Mouse (Mus musculus) cerebellum, postnatal 14 days (tissue): ENCODE results near the gene Slc25a39.

Experiments used
- DNase-seq, 2 experiments: peaks; one replicate each; pipeline ENCODE4 v3.0.0; 2021; ENCODE audit warnings: mixed read lengths in 2 of 2

Gene Slc25a39

DNA sequence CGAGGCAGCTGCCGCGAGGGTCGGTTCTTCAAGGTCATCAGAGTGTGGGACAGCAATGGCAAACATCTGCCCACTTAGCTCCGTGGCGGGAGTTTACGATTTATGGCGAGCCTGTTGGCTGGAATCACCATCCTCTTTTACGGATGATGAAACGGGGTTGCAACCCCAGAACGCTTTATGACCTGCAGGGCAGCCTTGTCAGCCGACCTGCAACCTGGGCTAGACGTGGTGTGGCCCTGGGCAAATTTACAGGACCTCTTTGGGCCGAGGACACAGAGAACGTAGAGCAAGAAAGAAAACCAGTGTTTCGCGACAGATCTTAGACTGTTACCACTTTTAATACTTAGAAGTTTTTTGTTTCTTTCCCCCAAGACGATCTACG, at the start of gene Slc25a39:
Slc25a39 (minus strand) TSS at position 113 of the 382 bp plus-strand sequence.
- DNase-seq, result no peak

GRCm38 (mm10) chr11:102455740-102456396, 48.1 kb upstream of the Slc25a39 start:
- peak; percentile 75 to 76 for DNase-seq

GRCm38 (mm10) chr11:102453131-102453530, 45.4 kb upstream of the Slc25a39 start:
- no peak for DNase-seq

GRCm38 (mm10) chr11:102449043-102450008, 41.6 kb upstream of the Slc25a39 start:
- peak; percentile 50 to 66 for DNase-seq

GRCm38 (mm10) chr11:102448327-102448726, 40.6 kb upstream of the Slc25a39 start:
- DNase-seq, result peak; percentile 42 to 47

GRCm38 (mm10) chr11:102447497-102447896, 39.8 kb upstream of the Slc25a39 start, which contains the start of gene Fam171a2:
Gene Fam171a2 (minus strand): TSS chr11:102447682.
- DNase-seq, result peak; percentile 93 to 95

DNA sequence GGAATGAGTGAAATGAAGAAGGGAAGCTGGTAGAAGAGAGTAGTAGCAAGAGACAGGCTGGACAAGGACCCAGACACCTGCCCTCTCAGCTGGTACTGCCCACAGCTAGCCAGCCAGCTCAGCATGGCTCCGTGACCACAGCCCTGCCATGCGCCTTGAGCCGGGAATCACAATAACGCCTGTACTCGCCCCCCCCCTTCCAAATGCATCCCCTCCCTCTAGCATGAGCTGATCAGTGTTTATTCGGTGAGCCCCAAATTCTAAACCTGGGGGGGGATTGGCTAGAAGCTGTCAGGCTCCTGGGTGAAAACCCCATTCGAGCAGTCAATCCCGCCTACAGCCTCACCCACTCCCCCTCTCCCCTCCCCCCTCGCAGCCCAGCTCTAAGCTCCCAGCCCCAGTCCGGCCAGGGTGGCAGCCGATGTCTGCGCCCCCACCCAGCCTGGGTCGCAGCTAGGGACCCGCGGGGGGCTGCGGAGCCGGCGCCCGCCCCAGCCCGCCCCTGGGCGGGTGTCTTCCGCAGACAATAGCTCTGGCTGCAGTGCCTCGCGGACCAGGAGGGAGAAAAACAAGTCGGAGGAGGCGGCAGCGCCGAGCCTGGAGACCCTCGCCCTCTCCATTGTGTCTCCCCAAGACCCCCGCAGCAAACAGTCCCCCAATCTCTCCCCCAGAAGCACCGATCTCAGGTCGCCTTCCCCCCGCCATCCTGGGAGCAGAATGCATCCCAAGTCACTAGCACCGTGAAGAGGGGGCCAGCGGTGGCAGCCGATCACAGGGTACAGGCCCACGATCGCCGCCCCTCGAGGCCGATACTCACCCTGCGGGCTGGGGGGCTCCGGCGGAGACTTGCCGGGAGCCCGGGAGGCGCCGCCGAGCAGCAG, 39.1 kb upstream of the Slc25a39 start:
- peak; percentile 76 to 83 for DNase-seq

GRCm38 (mm10) chr11:102445891-102446361, 38.2 kb upstream of the Slc25a39 start:
- DNase-seq, result peak; percentile 68 to 77

DNA sequence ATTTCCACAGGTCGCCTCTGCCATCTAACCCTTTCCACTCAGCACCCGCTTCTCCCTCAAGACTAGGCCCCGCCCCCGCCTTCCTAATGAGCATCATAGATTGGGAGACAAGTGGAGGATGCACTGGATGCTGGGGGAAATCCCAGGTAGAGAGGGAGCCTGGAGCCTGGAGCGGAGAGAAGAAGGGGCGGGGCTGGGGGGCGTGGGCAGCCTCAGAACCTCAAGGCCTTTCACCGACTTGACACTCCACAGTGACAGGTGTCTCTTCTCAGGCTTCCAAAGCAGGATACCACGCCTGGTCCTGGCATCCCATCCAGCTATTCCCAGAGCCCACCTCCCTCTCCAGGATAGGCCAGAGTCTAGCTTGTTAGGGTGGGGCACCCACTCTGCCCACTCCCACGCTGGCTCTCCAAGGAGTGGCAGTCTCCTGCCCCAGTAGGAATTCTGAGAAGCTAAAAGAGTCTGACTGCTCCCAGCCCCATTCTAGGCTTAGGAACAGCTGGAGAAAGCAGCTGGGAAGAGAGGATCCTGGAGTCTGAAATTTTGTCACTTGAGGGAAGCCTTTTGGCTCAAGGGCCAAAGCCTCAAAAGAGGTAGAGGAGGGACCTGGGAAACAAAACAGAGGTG, 37.6 kb upstream of the Slc25a39 start:
- DNase-seq, result peak; percentile 47 to 56

- no peak for DNase-seq
Observed at GRCm38 (mm10) chr11:102444781-102445180, 37.0 kb upstream of the Slc25a39 start.

- no peak for DNase-seq
Observed at GRCm38 (mm10) chr11:102444321-102444720, 36.6 kb upstream of the Slc25a39 start.

- DNase-seq, result no peak
Observed at GRCm38 (mm10) chr11:102443740-102444139, 36.0 kb upstream of the Slc25a39 start.

GRCm38 (mm10) chr11:102442089-102442488, 34.3 kb upstream of the Slc25a39 start:
- no peak for DNase-seq

DNA sequence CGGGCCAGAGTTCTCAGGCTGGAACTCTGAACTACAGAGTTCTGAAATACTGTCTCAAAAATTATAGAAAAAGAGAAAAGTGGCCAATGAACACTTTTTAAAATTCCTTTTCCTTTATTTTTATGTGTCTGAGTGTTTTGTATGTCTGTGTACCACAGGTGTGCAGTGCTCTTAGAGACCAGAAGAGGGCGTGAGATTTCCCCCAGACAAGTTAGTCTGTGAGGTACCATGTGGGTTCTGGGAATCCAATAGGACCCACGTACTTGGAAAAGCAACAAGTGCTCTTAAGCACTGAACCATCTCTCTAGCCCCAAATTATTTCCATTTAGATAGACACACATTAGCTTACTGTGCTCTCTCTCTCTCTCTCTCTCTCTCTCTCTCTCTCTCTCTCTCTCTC, 33.7 kb upstream of the Slc25a39 start:
- no peak for DNase-seq

- DNase-seq, result no peak
Observed at GRCm38 (mm10) chr11:102440255-102440654, 32.5 kb upstream of the Slc25a39 start.

DNA sequence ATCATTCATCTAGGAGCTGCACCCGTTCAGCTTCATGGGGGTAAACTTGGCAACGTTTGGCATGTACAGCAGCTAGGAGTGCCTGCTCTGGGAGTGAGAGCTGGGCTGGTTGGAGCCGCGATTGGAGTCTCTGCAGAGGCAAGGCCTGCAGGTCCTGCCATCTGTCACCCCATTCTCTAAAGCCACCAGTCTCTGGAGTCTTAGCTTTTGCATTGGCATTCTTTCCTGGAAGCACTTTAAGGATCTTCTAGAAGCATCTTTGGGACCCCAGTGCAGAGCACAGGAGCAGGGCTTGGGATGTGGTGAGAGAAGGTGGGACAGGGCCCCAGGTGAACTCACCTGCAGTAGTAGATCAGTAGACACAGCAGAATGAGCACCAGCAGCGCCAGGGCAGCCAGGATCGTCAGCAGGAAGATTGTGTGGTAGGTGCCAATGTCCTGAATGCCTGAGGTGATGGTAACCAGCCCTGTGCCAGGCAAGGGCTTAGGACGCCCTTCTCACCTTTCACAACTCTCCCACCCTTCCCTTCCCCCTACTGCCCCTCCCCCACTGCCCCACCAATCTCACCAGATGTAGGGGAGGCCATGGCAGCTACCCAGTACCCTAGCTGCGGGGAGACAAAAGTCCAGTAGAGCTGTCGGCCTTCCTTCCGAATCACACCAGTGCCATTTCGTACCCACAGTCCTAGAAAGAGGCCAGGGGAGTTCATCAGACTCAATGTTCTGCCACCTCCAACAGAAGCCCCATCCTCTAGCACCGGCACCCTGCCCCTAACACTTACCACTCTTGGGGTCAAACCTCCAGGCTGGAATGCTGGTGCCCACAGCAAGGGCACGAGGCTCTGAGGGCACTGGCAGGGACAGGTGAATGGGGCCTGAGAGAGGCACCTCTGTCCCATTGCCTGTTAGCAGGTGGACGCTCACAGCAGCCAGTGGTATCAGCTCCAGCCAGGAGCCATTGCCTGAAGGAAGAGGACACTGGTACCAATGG, 31.6 kb upstream of the Slc25a39 start:
- peak in 1 of 2 experiments; percentile 56 for DNase-seq

GRCm38 (mm10) chr11:102438212-102439092, 30.7 kb upstream of the Slc25a39 start:
- DNase-seq, result peak; percentile 96 to 99

DNA sequence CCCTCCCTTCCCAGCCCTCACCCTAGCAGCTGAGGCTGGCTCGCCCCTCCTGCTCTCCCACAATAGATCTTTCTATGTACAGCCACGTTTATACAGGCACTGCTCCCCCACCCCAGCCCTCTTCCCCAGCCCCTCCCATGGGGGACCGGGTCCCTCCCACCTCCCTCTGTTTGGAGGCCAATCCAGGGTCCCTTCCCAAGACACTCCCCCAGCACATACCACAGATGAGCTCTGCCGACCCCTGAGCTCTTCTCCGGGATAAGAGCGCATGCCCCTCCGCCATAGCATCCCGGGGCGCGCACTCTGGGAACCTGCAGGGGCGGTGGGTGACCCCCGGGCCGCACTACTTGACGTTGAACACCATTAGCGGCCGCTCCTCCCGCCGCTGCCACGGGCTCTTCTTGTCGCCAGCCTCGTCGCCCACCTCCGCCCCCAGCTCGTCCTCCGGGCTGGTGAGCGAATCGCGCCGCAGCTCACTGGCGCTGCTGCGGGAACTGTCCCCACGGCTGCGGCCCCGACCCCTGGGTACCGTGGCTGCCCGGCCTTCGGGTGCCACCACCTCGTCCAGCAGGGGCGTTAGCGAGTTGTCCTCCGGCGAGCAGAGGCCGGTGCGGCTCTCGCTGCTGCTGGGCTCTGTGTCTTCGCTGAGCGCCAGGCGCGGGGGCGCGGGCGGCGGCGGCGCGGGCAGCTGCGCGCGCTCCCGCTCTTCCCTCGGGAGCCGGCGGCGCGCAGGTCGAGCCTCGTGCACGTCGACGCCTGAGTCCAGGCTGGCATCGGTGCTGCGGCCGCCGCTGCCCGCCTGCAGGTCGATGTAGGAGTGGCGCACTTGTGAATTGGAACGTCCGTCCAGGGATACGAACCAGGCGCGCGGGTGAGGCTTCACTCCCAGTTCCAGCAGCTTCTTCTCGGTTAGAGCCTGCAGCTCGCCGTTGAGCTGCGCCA, 29.6 kb upstream of the Slc25a39 start:
- DNase-seq, result peak; percentile 74 to 81

DNA sequence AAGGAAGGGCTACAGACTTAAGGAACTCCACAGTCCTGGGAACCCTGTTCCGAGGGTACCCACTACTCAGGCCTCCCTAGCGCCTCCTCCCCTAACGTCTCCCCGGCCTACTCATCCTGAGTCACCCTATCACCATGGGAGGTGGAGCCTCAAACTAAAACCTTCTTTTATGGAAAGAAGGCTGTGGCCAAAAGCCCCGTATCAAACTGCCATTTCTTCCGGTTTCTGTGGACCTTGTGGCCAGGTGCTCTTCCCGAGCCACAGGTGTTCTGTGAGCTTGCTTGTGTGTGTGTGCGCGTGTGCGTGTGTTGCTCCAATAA, 28.7 kb upstream of the Slc25a39 start:
- DNase-seq, result no peak
